Mouse (Mus musculus) small intestine, adult 2 months (tissue): Measurements from ENCODE around the gene Hand2. TPM values are rescaled to one million over a fixed set of nuclear protein-coding genes. Genes with fewer than 3 reads are reported as not detected.

Experiments used
- H3K27ac ChIP-seq: fragments of 200-500 bp; 2 replicates; pipeline ENCODE4 v1.5.1; 2012; ENCODE audit warnings: low read depth, low read length, control low read depth, inconsistent platforms; ENCODE audit not compliant: insufficient read depth
- H3K27me3 ChIP-seq: fragments of 200-500 bp; 2 replicates; pipeline ENCODE4 v1.6.1; 2012; ENCODE audit warnings: mild to moderate bottlenecking, moderate library complexity, low read length, inconsistent platforms; ENCODE audit not compliant: control insufficient read depth, insufficient read depth
- H3K36me3 ChIP-seq: fragments of 200-500 bp; 2 replicates; pipeline ENCODE4 v1.6.1; 2012; ENCODE audit warnings: mild to moderate bottlenecking, low read length, control low read depth, inconsistent platforms; ENCODE audit not compliant: control insufficient read depth, insufficient read depth
- H3K4me1 ChIP-seq: fragments of 200-500 bp; 2 replicates; pipeline ENCODE4 v1.6.1; 2012; ENCODE audit warnings: low read length, inconsistent platforms, mixed read lengths; ENCODE audit not compliant: control insufficient read depth, insufficient read depth, insufficient read length
- H3K4me3 ChIP-seq: fragments of 200-500 bp; 2 replicates; pipeline ENCODE4 v1.5.1; 2012; ENCODE audit warnings: low read depth, mild to moderate bottlenecking, control low read depth, inconsistent platforms, low read length, moderate library complexity
- CTCF ChIP-seq: fragments of 200-500 bp; IDR thresholded peaks from 2 replicates; pipeline ENCODE4 v1.5.1; 2012; ENCODE audit warnings: low read depth, mild to moderate bottlenecking, control low read depth, inconsistent platforms, low read length, moderate library complexity, mixed read lengths; ENCODE audit not compliant: insufficient replicate concordance, insufficient read length; ENCODE audit errors: extremely low read depth
- POLR2A ChIP-seq: fragments of 200-500 bp; IDR thresholded peaks from 2 replicates; pipeline ENCODE4 v1.6.1; 2012; ENCODE audit warnings: low read depth, mild to moderate bottlenecking, control low read depth, inconsistent platforms, low read length, moderate library complexity
- WGBS: fragments of 180-500 bp; shearing (Covaris S2); methylation state at CpG from one replicate; pipeline ENCODE4 v1.1.7; 2018; 5-methylcytosine and 5-hydroxymethylcytosine counted together
- polyA plus RNA-seq: library from polyadenylated mRNA; depleted of rRNA; stranded (reverse); fragments of >200 nt; gene quantifications from 2 replicates; pipeline ENCODE4 v1.2.3, GENCODE M21; 2012

Hand2 gene
- polyA plus RNA-seq, 1 experiment, result 6.5 TPM

- TF ChIP-seq CTCF, result no peak
- no peak for TF ChIP-seq POLR2A
- Histone ChIP-seq H3K27me3 (peaks cover 49% of the 10 kb centered on the region), H3K4me3 (no peak overlapping the region), H3K27ac (no peak overlapping the region), H3K36me3 (no peaks in the 10 kb centered on the region), H3K4me1 (no peaks in the 10 kb centered on the region)
- 24% methylated on average over 14 of the region's 14 CpGs for WGBS
These were observed 19.2 kb downstream of the Hand2 start for GRCm38 (mm10) chr8:57339711-57340650.

- WGBS, result 12% methylated on average over 41 of the region's 41 CpGs
- TF ChIP-seq POLR2A, result no peak
- no peak for TF ChIP-seq CTCF
- H3K27me3 ChIP-seq, result peaks cover 52% of the 10 kb centered on the region
- peak overlapping the region; percentile 4 for H3K4me3 ChIP-seq
- no peaks in the 10 kb centered on the region for H3K4me1 ChIP-seq
- H3K36me3 ChIP-seq, result no peaks in the 10 kb centered on the region
- no peak overlapping the region for H3K27ac ChIP-seq
These were observed 20.2 kb downstream of the Hand2 start for GRCm38 (mm10) chr8:57340840-57341540.

GRCm38 (mm10) chr8:57341541-57341840 lies 20.7 kb downstream of the Hand2 start:
- H3K27ac ChIP-seq, result no peak overlapping the region
- WGBS, result 16% methylated on average over 6 of the region's 6 CpGs
- H3K4me3 ChIP-seq, result no peak overlapping the region
- H3K4me1 ChIP-seq, result no peaks in the 10 kb centered on the region
- peaks cover 48% of the 10 kb centered on the region for H3K27me3 ChIP-seq
- TF ChIP-seq CTCF (no peak), POLR2A (no peak)
- H3K36me3 ChIP-seq, result no peaks in the 10 kb centered on the region

GRCm38 (mm10) chr8:57342386-57343090 lies 21.8 kb downstream of the Hand2 start:
- Histone ChIP-seq H3K4me3 (no peak overlapping the region), H3K27ac (no peak overlapping the region), H3K36me3 (no peaks in the 10 kb centered on the region), H3K27me3 (peaks cover 46% of the 10 kb centered on the region), H3K4me1 (no peaks in the 10 kb centered on the region)
- 31% methylated on average over 12 of the region's 12 CpGs for WGBS
- no peak for TF ChIP-seq POLR2A
- no peak for TF ChIP-seq CTCF

- Histone ChIP-seq H3K36me3 (no peaks in the 10 kb centered on the region), H3K27ac (no peak overlapping the region), H3K4me1 (no peaks in the 10 kb centered on the region), H3K27me3 (peaks cover 44% of the 10 kb centered on the region), H3K4me3 (no peak overlapping the region)
- TF ChIP-seq CTCF (no peak), POLR2A (no peak)
- WGBS, result 18% methylated on average over 6 of the region's 6 CpGs
These were observed 23.0 kb downstream of the Hand2 start for GRCm38 (mm10) chr8:57343731-57344315.

- Histone ChIP-seq H3K36me3 (no peaks in the 10 kb centered on the region), H3K27ac (no peak overlapping the region), H3K4me1 (no peaks in the 10 kb centered on the region), H3K4me3 (no peak overlapping the region), H3K27me3 (peaks cover 39% of the 10 kb centered on the region)
- WGBS, result 16% methylated on average over 23 of the region's 23 CpGs
- no peak for TF ChIP-seq CTCF
- TF ChIP-seq POLR2A, result no peak
These were observed 24.4 kb downstream of the Hand2 start for GRCm38 (mm10) chr8:57344956-57345870.
